Mouse (Mus musculus) MEL (cell line): ENCODE data around the gene Palm.

Experiments
- CTCF ChIP-seq, 3 experiments: IDR thresholded peaks in 2 of 3; conservative IDR thresholded peaks in 1 of 3; 2 replicates each; pipeline ENCODE4 v1.5.1; 2011 to 2012; ENCODE audit warnings: low read length in 3 of 3, low read depth in 2 of 3, mild to moderate bottlenecking in 2 of 3, improper control_type of control experiment in 1 of 3, inconsistent platforms in 1 of 3, mixed read lengths in 1 of 3, moderate library complexity in 1 of 3; ENCODE audit not compliant: control insufficient read depth in 1 of 3, insufficient read depth in 1 of 3, poor library complexity in 1 of 3, severe bottlenecking in 1 of 3
- EP300 ChIP-seq, 2 experiments: IDR thresholded peaks; 2 replicates each; pipeline ENCODE4 v1.6.1; 2011; ENCODE audit warnings: improper control_type of control experiment in 2 of 2, low read length in 2 of 2, low read depth in 1 of 2, mild to moderate bottlenecking in 1 of 2
- GATA1 ChIP-seq: IDR thresholded peaks from 2 replicates; pipeline ENCODE4 v1.6.1; 2011; ENCODE audit warnings: low read depth, low read length, improper control_type of control experiment
- MEF2A ChIP-seq: IDR thresholded peaks from 2 replicates; pipeline ENCODE4 v1.6.1; 2014; ENCODE audit warnings: low read depth, mild to moderate bottlenecking, inconsistent platforms, low read length, improper control_type of control experiment; ENCODE audit not compliant: poor library complexity, insufficient replicate concordance, severe bottlenecking; ENCODE audit errors: extremely low read depth
- POLR2A ChIP-seq, 2 experiments: IDR thresholded peaks; 2 replicates each; pipeline ENCODE4 v1.6.1; 2011 to 2012; ENCODE audit warnings: low read length in 2 of 2, mild to moderate bottlenecking in 2 of 2, control low read depth in 1 of 2, improper control_type of control experiment in 1 of 2, low read depth in 1 of 2, moderate library complexity in 1 of 2; ENCODE audit not compliant: control insufficient read depth in 1 of 2, insufficient read depth in 1 of 2, poor library complexity in 1 of 2
- TBP ChIP-seq: IDR thresholded peaks from 2 replicates; pipeline ENCODE4 v1.8.0; 2011; ENCODE audit warnings: low read depth, low read length, improper control_type of control experiment
- TCF12 ChIP-seq: IDR thresholded peaks from 2 replicates; pipeline ENCODE4 v1.6.1; 2014; ENCODE audit warnings: low read depth, mild to moderate bottlenecking, inconsistent platforms, low read length, improper control_type of control experiment, moderate library complexity
- ZC3H11A ChIP-seq: IDR thresholded peaks from 2 replicates; pipeline ENCODE4 v1.6.1; 2012; ENCODE audit warnings: low read depth, mild to moderate bottlenecking, inconsistent platforms, low read length, improper control_type of control experiment

GRCm38 (mm10) chr10:79852107-79852789 is 58.9 kb downstream of the Palm start:
- TF ChIP-seq ZC3H11A = no peak
- no peak for TF ChIP-seq POLR2A (IDR thresholded peaks at IDR 0.05; ENCODE audit: control insufficient read depth in 1 of 2, insufficient read depth in 1 of 2, low read depth in 1 of 2, low read length in 2 of 2, poor library complexity in 1 of 2)
- no peak for TF ChIP-seq EP300 (IDR thresholded peaks at IDR 0.05; ENCODE audit: low read depth in 1 of 2, low read length in 2 of 2)
- TF ChIP-seq MEF2A = no peak
- TF ChIP-seq TBP = 0 out of 2 replicates have a peak, but pooled peaks have one; percentile 8
- 0 out of 2 replicates have a peak, but pooled peaks have one; percentile 17 for TF ChIP-seq TCF12
- no peak for TF ChIP-seq CTCF (IDR thresholded peaks at IDR 0.05 in 2 of 3, conservative IDR thresholded peaks at IDR 0.05 in 1 of 3; ENCODE audit: control insufficient read depth in 1 of 3, insufficient read depth in 1 of 3, low read depth in 2 of 3, low read length in 3 of 3, poor library complexity in 1 of 3, severe bottlenecking in 1 of 3)
- no peak for TF ChIP-seq GATA1
